Mouse (Mus musculus): ENCODE data around the gene Phkb.

Gene Phkb

GRCm38 (mm10) chr8:85958391-85958790 lies 117.6 kb downstream of the Phkb start:
- DNase-seq, result no peak

GRCm38 (mm10) chr8:85959880-85960279 lies 119.1 kb downstream of the Phkb start:
- no peak for DNase-seq

- DNase-seq, result no peak
Measured at GRCm38 (mm10) chr8:85977588-85978077, 136.9 kb downstream of the Phkb start.

- no peak for DNase-seq
Measured at GRCm38 (mm10) chr8:85992911-85993310, 152.2 kb downstream of the Phkb start.

GRCm38 (mm10) chr8:85993661-85994060 lies 152.9 kb downstream of the Phkb start:
- no peak for DNase-seq

- no peak for DNase-seq
Measured at GRCm38 (mm10) chr8:85995971-85996370, 155.2 kb downstream of the Phkb start.

GRCm38 (mm10) chr8:86006485-86006884 lies 165.7 kb downstream of the Phkb start:
- DNase-seq, result no peak

- DNase-seq, result no peak
Measured at GRCm38 (mm10) chr8:86016806-86017205, 176.0 kb downstream of the Phkb start.

GRCm38 (mm10) chr8:86028646-86029312 lies 188.0 kb downstream of the Phkb start:
- no peak for DNase-seq

- no peak for DNase-seq
Measured at GRCm38 (mm10) chr8:86029451-86029850, 188.7 kb downstream of the Phkb start.

GRCm38 (mm10) chr8:86034662-86035365 lies 194.1 kb downstream of the Phkb start:
- no peak for DNase-seq

- DNase-seq, result no peak
Measured at GRCm38 (mm10) chr8:86035371-86035770, 194.6 kb downstream of the Phkb start.

- no peak for DNase-seq
Measured at GRCm38 (mm10) chr8:86038462-86038861, 197.7 kb downstream of the Phkb start.

- DNase-seq, result no peak
Measured at GRCm38 (mm10) chr8:86042049-86042448, 201.3 kb downstream of the Phkb start.

- DNase-seq, result no peak
Measured at GRCm38 (mm10) chr8:86050882-86051281, 210.1 kb downstream of the Phkb start.

- DNase-seq, result no peak
Measured at GRCm38 (mm10) chr8:86052003-86052402, 211.2 kb downstream of the Phkb start.

- DNase-seq, result no peak
Measured at GRCm38 (mm10) chr8:86058618-86059017, 217.9 kb downstream of the Phkb start.

- no peak for DNase-seq
Measured at GRCm38 (mm10) chr8:86059130-86059529, 218.4 kb downstream of the Phkb start.

GRCm38 (mm10) chr8:86063411-86063810 lies 222.7 kb downstream of the Phkb start:
- no peak for DNase-seq

- DNase-seq, result no peak
Measured at GRCm38 (mm10) chr8:86079433-86079832, 238.7 kb downstream of the Phkb start.

- DNase-seq, result no peak
Measured at GRCm38 (mm10) chr8:86083346-86083745, 242.6 kb downstream of the Phkb start.

- no peak for DNase-seq
Measured at GRCm38 (mm10) chr8:86086791-86087190, 246.0 kb downstream of the Phkb start.

GRCm38 (mm10) chr8:86087468-86087867 lies 246.7 kb downstream of the Phkb start:
- DNase-seq, result no peak

- no peak for DNase-seq
Measured at GRCm38 (mm10) chr8:86090666-86091065, 249.9 kb downstream of the Phkb start.

All from liver (tissue).